Mouse (Mus musculus): ENCODE data around the gene E030025P04Rik.

DNA sequence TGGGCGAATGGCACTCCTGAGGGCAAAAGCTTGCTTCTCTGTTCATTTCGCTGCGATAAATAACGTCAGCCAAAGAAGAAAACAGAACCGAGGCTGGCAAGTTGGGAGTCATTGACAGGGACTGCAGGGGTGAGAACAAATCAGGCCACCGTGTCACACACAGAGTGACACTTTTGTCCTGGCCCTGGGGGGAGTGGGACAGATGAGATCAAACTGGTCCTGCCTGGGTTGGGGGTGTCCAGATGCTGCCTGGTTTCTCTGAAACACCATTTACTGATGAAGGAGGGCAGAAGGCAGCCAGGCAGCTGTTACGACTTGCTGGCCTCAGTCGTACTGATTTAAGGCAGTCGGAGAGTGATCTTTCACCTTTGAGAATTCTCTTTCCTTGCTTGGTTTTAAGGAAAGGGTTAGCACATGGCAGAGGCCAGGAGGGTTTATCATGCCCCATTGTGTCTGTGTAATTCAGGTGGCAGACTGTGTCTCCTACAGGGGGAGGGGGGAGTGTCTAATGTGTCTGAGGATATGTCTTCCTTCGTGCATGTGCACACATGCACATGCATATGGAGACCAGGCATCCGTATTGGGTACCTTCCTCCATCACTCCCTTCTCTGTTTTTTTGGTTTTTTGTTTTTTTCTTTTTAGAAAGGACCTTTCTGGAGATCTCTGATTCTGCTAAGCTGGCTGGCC is 36.5 kb downstream of the E030025P04Rik start:
- TF ChIP-seq CTCF (IDR thresholded peaks at IDR 0.05; ENCODE audit: control insufficient read depth, insufficient read depth, insufficient replicate concordance, low read depth, low read length) (no peak), POLR2A (IDR thresholded peaks at IDR 0.05; ENCODE audit: control insufficient read depth, low read depth, low read length) (no peak)
